Mouse (Mus musculus) B cell, adult 62 days (primary cell): ENCODE results near the gene Sh3d19. TPM values are rescaled to one million over a fixed set of nuclear protein-coding genes. Genes with fewer than 3 reads are reported as not detected.

Experiments
- total RNA-seq: library from RNA; stranded (reverse); gene quantifications from 4 replicates; pipeline ENCODE4 v1.2.4, GENCODE M21; 2023

Sh3d19 gene
- 0.12 to 0.56 TPM (median 0.25 TPM) in 4 replicates for total RNA-seq

DNA sequence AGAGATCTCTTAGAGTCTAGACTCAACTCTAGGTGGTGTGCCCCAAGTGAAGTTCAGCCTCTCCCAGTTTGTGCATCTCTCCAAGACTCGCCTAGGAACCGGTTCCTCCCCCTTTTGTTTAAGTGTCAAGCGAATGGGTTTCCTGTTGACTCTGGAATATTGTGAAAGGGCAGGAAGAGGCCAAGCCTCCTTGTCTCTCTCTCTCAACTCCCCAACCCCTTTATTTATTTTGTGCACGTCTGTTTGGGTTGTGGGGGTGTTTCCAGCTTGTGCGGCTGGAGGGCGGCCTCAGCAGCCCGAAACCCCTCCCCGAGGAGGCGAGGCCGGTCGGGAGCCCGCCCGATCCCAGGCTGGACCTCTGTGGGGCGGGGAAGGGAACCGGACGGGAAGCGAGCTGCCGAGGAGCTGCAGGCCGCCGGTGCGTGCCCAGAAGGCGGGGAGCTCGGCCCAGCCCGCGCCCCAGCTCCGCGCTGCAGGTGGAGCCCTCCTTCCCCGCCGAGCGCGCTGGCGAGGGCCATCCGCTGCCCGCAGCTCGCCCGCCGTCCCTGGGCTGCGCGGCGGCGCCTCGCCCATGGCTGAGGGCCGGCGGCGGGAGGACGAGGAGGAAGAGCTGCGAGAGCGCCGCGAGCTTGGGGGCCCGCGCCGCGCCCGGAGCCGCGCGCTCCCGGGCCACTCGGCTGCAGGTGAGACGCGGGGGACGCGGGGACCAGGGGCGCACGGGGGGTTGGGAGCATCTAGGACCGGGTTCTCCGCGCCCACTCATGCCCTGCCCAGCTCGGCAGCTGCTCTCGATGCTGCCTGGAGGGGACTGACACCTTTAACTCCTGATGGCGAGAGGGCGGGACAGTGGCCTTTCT lies at the start of gene Sh3d19:
Sh3d19 (plus strand) TSS at position 368 of the 857 bp plus-strand sequence.

DNA sequence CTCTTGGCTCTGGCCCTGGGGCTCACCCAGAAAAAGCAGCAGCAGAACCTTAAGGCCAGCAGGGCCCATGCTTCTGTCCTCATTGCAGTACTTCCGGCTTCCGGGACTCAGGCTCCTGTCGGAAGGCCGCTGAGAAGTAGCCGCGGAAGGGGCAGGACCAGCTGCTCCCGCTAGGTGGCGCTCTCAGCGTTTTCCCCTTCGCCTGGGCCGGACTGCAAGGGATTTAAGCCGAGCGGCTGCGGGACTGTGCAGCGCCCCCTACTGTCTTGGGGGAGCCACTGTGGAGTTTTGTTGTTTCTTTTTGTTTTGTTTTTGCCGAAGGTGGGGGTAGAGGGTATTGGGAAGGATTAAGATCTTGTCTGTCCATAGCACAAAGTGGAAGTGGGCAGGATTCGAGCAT lies 31.5 kb downstream of the Sh3d19 start, which contains the start of gene Prss48:
Prss48 (minus strand) TSS at position 69 of the 400 bp plus-strand sequence.

DNA sequence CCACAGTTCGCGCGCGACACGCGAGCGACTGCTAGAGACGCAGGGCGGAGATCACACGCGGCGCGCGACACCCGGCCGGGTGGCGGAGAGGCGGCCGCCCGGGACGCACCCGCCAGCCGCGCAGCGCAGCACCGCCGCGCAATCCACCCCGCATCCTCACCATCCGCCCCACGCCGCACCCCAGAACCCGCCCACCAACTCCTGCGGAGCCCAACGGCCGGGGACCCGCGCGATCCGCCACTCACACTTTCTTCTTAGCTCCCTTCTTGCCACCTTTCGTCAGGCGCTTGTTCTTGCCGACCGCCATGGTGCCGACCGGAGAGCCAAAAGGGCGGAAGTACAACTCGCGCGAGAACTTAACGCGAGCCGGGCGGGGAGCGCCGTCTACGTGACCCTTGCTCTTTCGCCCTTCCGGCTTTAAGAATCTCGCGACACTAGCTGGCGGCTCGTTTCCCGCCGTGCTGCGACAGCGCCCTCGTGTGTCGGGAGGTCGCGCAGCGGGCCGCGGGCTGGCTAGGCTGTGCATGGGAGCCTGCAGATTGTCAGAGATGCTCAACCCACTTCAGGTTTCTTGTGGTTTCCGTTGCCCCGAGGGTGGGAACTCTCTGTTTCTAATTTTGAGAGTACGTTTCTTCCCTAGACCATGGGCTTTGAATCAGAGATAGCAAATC lies 171.5 kb downstream of the Sh3d19 start, which contains the start of gene Rps3a1:
Rps3a1 (minus strand) TSS at position 440 of the 671 bp plus-strand sequence.

Other genes starting within 250 kb of the Sh3d19 start
- gene Fam160a1, start 153.8 kb upstream of the Sh3d19 start, total RNA-seq, result 1.9 to 2.7 TPM (median 2.4 TPM) in 4 replicates
- gene Glt28d2, start 83.6 kb upstream of the Sh3d19 start, total RNA-seq, result 1.0 to 1.8 TPM (median 1.4 TPM) in 4 replicates
- gene Gm37240, start 83.6 kb upstream of the Sh3d19 start, total RNA-seq, result 2.7 to 6.5 TPM (median 3.4 TPM) in 4 replicates
- not detected in 4 replicates for gene Prss48, start 31.4 kb downstream of the Sh3d19 start, total RNA-seq
- gene Rps3a1, start 171.6 kb downstream of the Sh3d19 start, total RNA-seq, result 1,656 to 1,832 TPM (median 1,727 TPM) in 4 replicates